Mouse (Mus musculus) embryonic fibroblast, embryonic 13.5 days (primary cell): Measurements from ENCODE around the gene Gm21885.

Experiments used
- CTCF ChIP-seq: IDR thresholded peaks from 2 replicates; pipeline ENCODE4 v1.5.1; 2011; ENCODE audit warnings: mild to moderate bottlenecking, control low read depth, low read length, moderate library complexity, borderline replicate concordance; ENCODE audit not compliant: insufficient read depth
- POLR2A ChIP-seq: IDR thresholded peaks from 2 replicates; pipeline ENCODE4 v1.6.1; 2011; ENCODE audit warnings: low read depth, mild to moderate bottlenecking, control low read depth, low read length, moderate library complexity

DNA sequence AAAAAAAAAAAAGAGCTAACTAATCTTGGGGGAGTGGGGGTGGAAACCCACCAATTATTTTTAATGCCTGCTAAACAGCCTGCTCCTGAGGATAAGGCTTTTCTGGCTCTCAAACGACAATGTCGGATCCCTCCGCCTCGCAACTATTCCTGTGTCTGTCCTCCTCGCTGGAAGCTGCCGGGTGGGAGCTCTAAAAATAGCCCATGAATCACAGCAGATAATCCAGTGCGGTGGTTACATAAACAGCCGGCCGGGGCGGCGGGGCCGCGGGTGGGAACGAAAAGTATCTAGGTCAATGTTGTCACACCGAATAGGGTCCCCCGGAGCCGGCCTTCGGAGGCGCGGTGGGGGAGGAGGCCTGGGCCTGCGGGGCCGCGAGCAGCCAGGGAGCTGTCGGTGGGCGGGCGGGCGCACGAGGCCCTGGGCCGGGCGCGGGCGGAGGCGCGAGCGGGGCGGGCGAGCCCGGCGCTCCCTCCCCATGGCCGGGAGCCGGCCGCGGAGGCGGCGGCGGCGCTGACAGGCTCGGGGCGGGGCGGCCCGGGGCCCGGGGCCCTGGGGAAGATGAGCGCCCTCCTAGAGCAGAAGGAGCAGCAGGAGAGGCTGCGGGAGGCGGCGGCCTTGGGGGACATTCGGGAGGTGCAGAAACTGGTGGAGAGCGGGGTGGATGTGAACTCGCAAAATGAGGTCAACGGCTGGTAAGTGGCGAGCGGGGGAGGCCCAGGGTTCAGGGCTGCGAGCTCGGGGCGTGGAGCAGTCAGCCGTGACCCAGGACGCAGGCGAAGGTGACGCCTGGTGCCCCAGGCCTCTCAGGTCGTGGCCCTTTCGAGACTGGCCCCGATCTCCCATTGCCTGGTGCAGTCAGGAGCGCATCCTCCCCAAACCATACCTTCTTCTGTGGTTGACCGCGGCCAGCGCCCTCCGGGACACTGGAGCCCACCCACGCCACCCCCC is 46.3 kb downstream of the Gm21885 start, which contains the start of gene Ankrd40:
- TF ChIP-seq CTCF (no peak), POLR2A (peak; percentile 82)
